Mouse (Mus musculus) embryonic facial prominence, embryonic 15.5 days (tissue): ENCODE measurements around the gene Rab11fip4. TPM values are rescaled to one million over a fixed set of nuclear protein-coding genes. Genes with fewer than 3 reads are reported as not detected.

Experiments
- ATAC-seq: fragments of 200-750 bp; cut with Nextera tagmentation; 2 replicates; pipeline ENCODE4 v1.8.0; 2017; ENCODE audit warnings: low read depth, moderate TSS enrichment; ENCODE audit not compliant: insufficient number of reproducible peaks, low FRiP score, low TSS enrichment
- H3K27ac ChIP-seq: fragments of 300-500 bp; sonication (generic); replicated peaks from 2 replicates; pipeline ENCODE4 v1.5.1; 2015; ENCODE audit warnings: mild to moderate bottlenecking, inconsistent platforms
- H3K27me3 ChIP-seq: fragments of 300-500 bp; sonication (generic); 2 replicates; pipeline ENCODE4 v1.6.1; 2015; ENCODE audit warnings: inconsistent platforms
- H3K36me3 ChIP-seq: fragments of 300-500 bp; sonication (generic); 2 replicates; pipeline ENCODE4 v1.6.1; 2015; ENCODE audit warnings: mild to moderate bottlenecking, inconsistent platforms
- H3K4me1 ChIP-seq: fragments of 300-500 bp; sonication (generic); 2 replicates; pipeline ENCODE4 v1.6.1; 2015; ENCODE audit warnings: inconsistent platforms
- H3K4me2 ChIP-seq: fragments of 300-500 bp; sonication (generic); replicated peaks from 2 replicates; pipeline ENCODE4 v1.6.1; 2015; ENCODE audit warnings: mild to moderate bottlenecking, inconsistent platforms
- H3K4me3 ChIP-seq: fragments of 300-500 bp; sonication (generic); replicated peaks from 2 replicates; pipeline ENCODE4 v1.5.1; 2015; ENCODE audit warnings: mild to moderate bottlenecking, inconsistent platforms
- H3K9ac ChIP-seq: fragments of 300-500 bp; sonication (generic); 2 replicates; pipeline ENCODE4 v1.6.1; 2015; ENCODE audit warnings: inconsistent platforms
- H3K9me3 ChIP-seq: fragments of 300-500 bp; sonication (generic); replicated peaks from 2 replicates; pipeline ENCODE4 v1.6.1; 2016; ENCODE audit warnings: inconsistent platforms
- WGBS: fragments of 180-500 bp; shearing (Covaris S2); methylation state at CpG from one replicate; pipeline ENCODE4 v1.1.7; 2015; 5-methylcytosine and 5-hydroxymethylcytosine counted together
- polyA plus RNA-seq: library from polyadenylated mRNA; unstranded; fragments of >200 nt; fragmentation: Nextera tagmentation; extraction: Ambion mirVana; gene quantifications from 2 replicates; pipeline ENCODE4 v1.2.1, GENCODE M21; 2015

Rab11fip4 gene
- polyA plus RNA-seq, 1 experiment from 2014 or later = 6.0 TPM

DNA sequence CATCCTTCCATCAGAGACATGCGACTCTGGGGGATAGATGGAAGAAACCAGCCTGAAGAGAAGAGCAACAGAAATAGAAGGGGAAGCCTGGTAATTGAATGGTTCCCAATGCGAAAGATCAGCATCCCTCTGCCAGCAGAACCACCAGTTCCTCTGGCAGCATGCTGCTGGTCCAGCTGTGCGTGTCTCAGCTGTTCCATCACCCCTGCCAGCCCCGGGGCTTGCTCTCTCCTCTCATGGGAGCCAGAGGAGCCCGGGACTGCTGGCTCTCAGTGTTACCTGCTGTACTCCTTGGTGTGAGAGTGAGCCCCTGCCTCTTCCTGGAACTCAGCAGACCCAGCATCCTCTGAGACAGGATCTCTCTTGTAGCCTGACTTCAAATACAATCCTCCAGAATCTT is 24.9 kb downstream of the Rab11fip4 start:
- 44% methylated on average over 5 of the region's 5 CpGs for WGBS
- H3K27ac ChIP-seq = no peak overlapping the region
- no peaks in the 10 kb centered on the region for H3K36me3 ChIP-seq
- H3K9me3 ChIP-seq = no peaks in the 10 kb centered on the region
- peaks cover 10% of the 10 kb centered on the region for H3K4me1 ChIP-seq
- no peak overlapping the region for H3K9ac ChIP-seq
- no peak overlapping the region for H3K4me2 ChIP-seq
- H3K4me3 ChIP-seq = no peak overlapping the region
- no peak for ATAC-seq
- no peaks in the 10 kb centered on the region for H3K27me3 ChIP-seq

GRCm38 (mm10) chr11:79617991-79618390 is 27.0 kb downstream of the Rab11fip4 start:
- no peak overlapping the region for H3K4me2 ChIP-seq
- H3K9me3 ChIP-seq = no peaks in the 10 kb centered on the region
- no peaks in the 10 kb centered on the region for H3K27me3 ChIP-seq
- H3K9ac ChIP-seq = no peak overlapping the region
- H3K4me3 ChIP-seq = no peak overlapping the region
- no peak for ATAC-seq
- H3K27ac ChIP-seq = no peak overlapping the region
- H3K36me3 ChIP-seq = no peaks in the 10 kb centered on the region
- WGBS = 82% methylated on average over 8 of the region's 8 CpGs
- H3K4me1 ChIP-seq = no peaks in the 10 kb centered on the region

DNA sequence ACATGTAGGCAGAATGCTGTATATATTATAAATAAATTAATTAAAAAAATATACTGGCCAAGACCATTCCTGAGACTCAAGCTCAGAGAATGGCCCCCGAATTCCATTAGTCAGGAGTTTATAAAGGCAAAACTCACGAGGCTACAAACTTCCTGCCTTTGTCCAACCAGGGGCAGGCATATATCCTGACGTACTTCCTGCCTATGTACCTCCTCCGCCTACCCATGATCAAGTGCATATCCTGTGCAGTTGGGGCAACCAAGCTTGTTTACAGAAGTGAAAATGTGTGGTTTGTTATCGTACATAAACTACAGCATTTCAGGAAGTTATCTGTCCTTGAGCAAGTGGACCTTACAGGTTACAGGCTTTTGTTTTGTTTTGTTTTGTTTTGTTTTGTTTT is 32.0 kb downstream of the Rab11fip4 start:
- Histone ChIP-seq H3K9ac (no peak overlapping the region), H3K4me1 (no peaks in the 10 kb centered on the region), H3K4me2 (no peak overlapping the region), H3K9me3 (no peaks in the 10 kb centered on the region), H3K27me3 (no peaks in the 10 kb centered on the region), H3K36me3 (no peaks in the 10 kb centered on the region), H3K27ac (no peak overlapping the region), H3K4me3 (no peak overlapping the region)
- 76% methylated on average over 5 of the region's 5 CpGs for WGBS
- no peak for ATAC-seq

- H3K4me2 ChIP-seq = no peak overlapping the region
- no peak overlapping the region for H3K9ac ChIP-seq
- H3K36me3 ChIP-seq = no peaks in the 10 kb centered on the region
- no peak overlapping the region for H3K27ac ChIP-seq
- 0 out of 2 replicates have a peak, but pooled peaks have one; percentile 43 for ATAC-seq
- no peaks in the 10 kb centered on the region for H3K27me3 ChIP-seq
- H3K4me1 ChIP-seq = no peaks in the 10 kb centered on the region
- no peaks in the 10 kb centered on the region for H3K9me3 ChIP-seq
- no peak overlapping the region for H3K4me3 ChIP-seq
- whole genome bisulfite sequencing = 20% methylated on average over 4 of the region's 4 CpGs
These were observed 33.8 kb downstream of the Rab11fip4 start for GRCm38 (mm10) chr11:79624801-79625302.

DNA sequence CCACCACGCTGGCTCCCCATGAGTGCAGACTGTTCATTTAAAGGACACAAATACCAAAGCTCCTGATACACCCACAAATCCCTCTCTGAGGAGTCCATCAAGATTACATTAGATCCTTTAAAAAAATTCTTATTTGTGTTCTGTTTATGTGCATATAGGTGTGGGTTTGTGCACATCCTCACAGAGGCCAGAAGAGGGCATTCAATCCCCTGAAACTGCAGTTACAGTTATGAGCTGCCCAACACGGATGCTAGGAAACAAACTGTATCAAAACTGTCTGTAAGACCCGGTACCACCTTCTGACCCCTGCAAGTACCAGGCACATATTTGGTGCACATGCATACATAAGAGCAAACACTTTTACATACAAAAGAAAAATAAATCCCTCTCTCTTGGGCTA is 37.7 kb downstream of the Rab11fip4 start:
- H3K4me2 ChIP-seq = no peak overlapping the region
- H3K4me1 ChIP-seq = no peaks in the 10 kb centered on the region
- no peak overlapping the region for H3K9ac ChIP-seq
- H3K4me3 ChIP-seq = no peak overlapping the region
- no peaks in the 10 kb centered on the region for H3K9me3 ChIP-seq
- no peaks in the 10 kb centered on the region for H3K27me3 ChIP-seq
- no peak for ATAC-seq
- WGBS = 69% methylated on average over 3 of the region's 3 CpGs
- H3K27ac ChIP-seq = no peak overlapping the region
- no peaks in the 10 kb centered on the region for H3K36me3 ChIP-seq

DNA sequence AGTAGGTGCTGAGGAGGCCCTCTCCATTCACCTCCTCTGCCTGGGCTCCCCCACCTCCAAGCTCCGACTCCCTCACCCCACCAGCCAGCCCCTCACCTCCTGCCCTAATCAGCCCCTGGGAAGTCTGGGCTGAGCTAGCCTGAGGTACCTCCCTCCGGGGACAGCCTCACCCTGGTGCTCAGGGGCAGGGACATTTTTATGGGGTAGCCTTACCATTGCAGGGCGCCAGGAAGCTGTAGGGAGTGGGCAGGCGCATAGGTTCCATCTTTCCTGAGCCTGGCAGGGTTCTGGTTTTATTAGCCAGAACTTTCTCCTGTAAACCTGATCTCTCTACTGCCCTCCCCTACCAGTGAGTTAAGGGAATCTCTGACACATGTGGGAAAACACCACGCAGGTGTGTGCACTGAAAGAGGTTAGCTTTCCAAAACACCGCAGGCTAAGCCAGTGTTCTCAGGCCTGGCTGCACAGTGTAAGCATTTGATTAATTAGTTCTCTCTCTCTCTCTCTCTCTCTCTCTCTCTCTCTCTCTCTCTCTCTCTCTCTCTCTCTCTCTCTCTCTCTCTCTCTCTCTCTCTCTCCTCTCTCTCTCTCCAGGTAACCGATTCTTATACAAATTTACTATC is 38.9 kb downstream of the Rab11fip4 start:
- 73% methylated on average over 7 of the region's 7 CpGs for WGBS
- ATAC-seq = no peak
- Histone ChIP-seq H3K27ac (no peak overlapping the region), H3K9me3 (no peaks in the 10 kb centered on the region), H3K4me2 (no peak overlapping the region), H3K9ac (no peak overlapping the region), H3K4me3 (no peak overlapping the region), H3K27me3 (no peaks in the 10 kb centered on the region), H3K36me3 (no peaks in the 10 kb centered on the region), H3K4me1 (no peaks in the 10 kb centered on the region)

GRCm38 (mm10) chr11:79630521-79630920 is 39.5 kb downstream of the Rab11fip4 start:
- Histone ChIP-seq H3K9me3 (no peaks in the 10 kb centered on the region), H3K4me3 (no peak overlapping the region), H3K9ac (no peak overlapping the region), H3K27me3 (no peaks in the 10 kb centered on the region), H3K36me3 (no peaks in the 10 kb centered on the region), H3K4me1 (no peaks in the 10 kb centered on the region), H3K4me2 (no peak overlapping the region), H3K27ac (no peak overlapping the region)
- ATAC-seq = no peak
- 31% methylated on average over 6 of the region's 6 CpGs for WGBS

DNA sequence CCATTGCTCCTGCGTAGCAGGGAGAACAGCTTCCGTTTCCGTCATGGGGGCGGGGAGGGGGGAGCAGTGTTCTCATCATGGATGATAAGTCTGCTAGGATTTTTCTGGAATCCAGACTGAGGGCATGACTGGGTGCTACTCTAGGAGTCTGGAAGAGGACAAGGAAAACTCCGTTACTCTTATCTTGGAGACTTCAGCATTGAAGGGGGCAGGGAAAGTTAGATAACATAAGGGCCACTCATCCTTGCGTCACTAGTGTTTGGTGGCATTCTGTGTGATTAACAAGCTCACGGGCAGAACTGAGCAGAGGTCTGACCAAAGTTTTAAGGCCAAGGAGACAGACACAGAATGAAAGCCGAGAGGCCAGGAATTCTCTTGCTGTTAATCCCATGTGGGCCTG is 42.4 kb downstream of the Rab11fip4 start:
- H3K27me3 ChIP-seq = no peaks in the 10 kb centered on the region
- no peak overlapping the region for H3K27ac ChIP-seq
- 78% methylated on average over 8 of the region's 8 CpGs for WGBS
- H3K9me3 ChIP-seq = no peaks in the 10 kb centered on the region
- H3K36me3 ChIP-seq = no peaks in the 10 kb centered on the region
- H3K4me3 ChIP-seq = no peak overlapping the region
- H3K4me1 ChIP-seq = no peaks in the 10 kb centered on the region
- no peak overlapping the region for H3K4me2 ChIP-seq
- no peak overlapping the region for H3K9ac ChIP-seq
- no peak for ATAC-seq

DNA sequence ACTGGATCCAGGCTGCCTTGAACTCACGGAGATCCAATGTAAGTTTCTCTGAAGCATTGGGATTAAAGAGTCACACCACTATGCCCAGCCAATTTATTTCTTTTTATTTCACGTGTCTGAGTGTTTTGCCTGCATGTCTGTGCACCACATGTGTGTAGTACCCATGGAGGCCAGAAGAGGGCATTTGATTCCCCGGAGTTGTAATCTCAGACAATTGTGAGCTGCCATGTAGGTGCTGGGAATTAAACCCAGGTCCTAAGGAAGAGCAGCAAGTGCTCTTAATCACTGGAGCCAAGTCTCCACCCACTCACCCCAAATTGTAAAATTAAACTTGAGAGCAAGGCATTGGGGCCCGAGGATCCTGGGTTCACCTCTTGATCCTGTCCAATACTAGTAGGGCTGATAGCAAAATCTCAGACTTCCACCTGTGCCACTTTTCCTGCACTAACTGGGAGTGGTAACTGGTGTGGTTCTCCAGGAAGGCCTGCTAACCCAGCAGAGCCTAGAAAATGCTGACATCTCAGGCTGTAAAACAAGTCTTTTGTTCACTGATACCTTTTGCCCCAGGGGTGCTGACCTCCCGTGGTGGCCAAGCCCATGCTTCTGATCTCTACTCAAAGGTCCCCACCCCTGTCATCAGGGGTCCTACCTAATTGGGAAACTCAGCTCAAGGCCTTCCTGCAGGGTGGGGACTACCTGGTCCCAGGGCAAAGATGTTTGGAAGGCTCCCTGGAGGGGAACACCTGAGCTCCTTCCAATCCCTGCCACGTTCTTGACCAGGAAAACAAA is 44.8 kb downstream of the Rab11fip4 start:
- H3K36me3 ChIP-seq = no peaks in the 10 kb centered on the region
- ATAC-seq = no peak
- H3K4me2 ChIP-seq = no peak overlapping the region
- H3K9ac ChIP-seq = no peak overlapping the region
- WGBS = 76% methylated on average over 6 of the region's 6 CpGs
- no peaks in the 10 kb centered on the region; the same call in 1 of the 2 replicates for H3K4me1 ChIP-seq
- H3K9me3 ChIP-seq = no peaks in the 10 kb centered on the region
- H3K27ac ChIP-seq = no peak overlapping the region
- H3K4me3 ChIP-seq = no peak overlapping the region
- H3K27me3 ChIP-seq = no peaks in the 10 kb centered on the region

DNA sequence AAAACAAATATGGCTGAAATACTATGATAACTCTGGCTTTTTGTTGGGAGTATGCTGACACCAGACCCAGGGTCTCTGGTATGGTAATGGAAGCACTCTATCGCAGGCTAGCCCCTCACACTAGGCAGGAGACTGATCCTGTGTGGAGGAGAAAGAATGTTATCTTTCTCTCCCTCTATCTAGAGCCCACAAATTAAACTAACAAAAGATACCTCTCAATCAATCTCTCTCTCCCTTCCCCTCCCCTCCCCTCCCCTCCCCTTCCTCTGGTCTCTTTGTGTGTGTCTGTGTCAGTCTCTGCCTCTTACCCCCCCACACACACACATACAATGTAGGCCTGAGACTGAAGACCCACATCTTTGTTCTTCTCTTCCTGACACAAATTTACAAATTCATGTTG is 45.5 kb downstream of the Rab11fip4 start:
- H3K4me3 ChIP-seq = no peak overlapping the region
- WGBS = 96% methylated on average over 1 of the region's 1 CpGs
- H3K36me3 ChIP-seq = no peaks in the 10 kb centered on the region
- no peak overlapping the region for H3K4me2 ChIP-seq
- no peak for ATAC-seq
- no peaks in the 10 kb centered on the region for H3K9me3 ChIP-seq
- no peaks in the 10 kb centered on the region; the same call in 1 of the 2 replicates for H3K4me1 ChIP-seq
- H3K27ac ChIP-seq = no peak overlapping the region
- H3K27me3 ChIP-seq = no peaks in the 10 kb centered on the region
- H3K9ac ChIP-seq = no peak overlapping the region

- WGBS = 70% methylated on average over 5 of the region's 5 CpGs
- Histone ChIP-seq H3K4me3 (no peak overlapping the region), H3K27me3 (no peaks in the 10 kb centered on the region), H3K4me2 (no peak overlapping the region), H3K36me3 (no peaks in the 10 kb centered on the region), H3K4me1 (peaks cover 2% of the 10 kb centered on the region; the same call in 1 of the 2 replicates), H3K9me3 (no peaks in the 10 kb centered on the region), H3K27ac (no peak overlapping the region), H3K9ac (no peak overlapping the region)
- ATAC-seq = no peak
These were observed 47.7 kb downstream of the Rab11fip4 start for GRCm38 (mm10) chr11:79638691-79639090.
